Comparison of ENCODE assay signal across 14 mouse cellular contexts in the genomic region with DNA sequence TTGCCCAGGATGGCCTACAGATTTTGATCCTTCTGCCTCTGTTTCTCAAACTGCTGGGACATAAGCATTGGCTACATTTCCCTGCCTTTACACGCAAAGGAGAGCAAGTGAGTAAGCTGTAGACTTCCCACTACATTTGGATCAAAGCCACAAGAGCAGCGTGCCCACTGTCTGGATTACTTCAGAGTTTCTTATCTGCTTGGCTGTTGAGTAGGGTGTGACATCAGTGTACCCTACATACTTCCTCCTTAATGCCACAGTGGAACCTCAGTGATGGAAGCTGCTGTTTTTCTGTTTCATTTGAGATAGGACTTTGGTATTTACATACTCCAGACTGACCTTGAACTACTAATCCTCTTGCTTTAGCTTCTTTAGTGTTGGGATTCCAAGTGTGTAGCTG. TPM values are rescaled to one million over a fixed set of nuclear protein-coding genes. Genes with fewer than 3 reads are reported as not detected.
A peak's percentile ranks its signal among the peaks of the same experiment; 100 is the strongest.
DNase-seq lines count a peak whose midpoint lies in the region; ATAC-seq and TF ChIP-seq lines count a peak whose summit lies in the region.
"Had no signal": no experiment of that assay in that cellular context is flagged by ENCODE, and none has a peak within 500 bp of the region (broad histone marks: within the 10 kb centered on the region; RNA-seq: fewer than 3 reads in every experiment).

No protein-coding gene starts in this region.

- peak overlapping the region; percentile 35 for H3K4me3 ChIP-seq in heart, embryonic 13.5 days
- no peak overlapping the region for H3K4me3 ChIP-seq in MEL (ENCODE audit: control insufficient read depth in 1 of 2, insufficient read depth in 1 of 2, low read depth in 2 of 2, low read length in 2 of 2)
- no peak overlapping the region for H3K4me3 ChIP-seq in liver, postnatal 0 days (ENCODE audit: low read depth, low read length)
- H3K4me3 ChIP-seq: embryonic facial prominence, embryonic 15.5 days; forebrain, embryonic 13.5 days; hindbrain, embryonic 12.5 days; kidney, embryonic 15.5 days had no signal

- ATAC-seq in heart, embryonic 13.5 days (ENCODE audit: extremely low read depth, insufficient number of reproducible peaks, low FRiP score, low TSS enrichment): no peak
- ATAC-seq in liver, postnatal 0 days: peak; percentile 44; the same call in 1 of the 2 replicates
- ATAC-seq: forebrain, embryonic 13.5 days had no signal

- TF ChIP-seq POLR2A in MEL (IDR thresholded peaks at IDR 0.05; ENCODE audit: control insufficient read depth in 1 of 2, insufficient read depth in 1 of 2, low read depth in 1 of 2, low read length in 2 of 2, poor library complexity in 1 of 2): no peak

- peak; percentile 82 to 86 for TF ChIP-seq EP300 in MEL (IDR thresholded peaks at IDR 0.05; ENCODE audit: low read depth in 1 of 2, low read length in 2 of 2)
- TF ChIP-seq EP300 in liver, postnatal 0 days (IDR thresholded peaks at IDR 0.05; ENCODE audit: low read depth): peak; percentile 10; the same call in 1 of the 2 replicates

- no peak for TF ChIP-seq RAD21 in MEL (IDR thresholded peaks at IDR 0.05; ENCODE audit: low read depth, low read length)

- 16% methylated on average over 2 of the region's 2 CpGs for WGBS in heart, embryonic 13.5 days
- WGBS in liver, postnatal 0 days (ENCODE audit: insufficient replicate concordance): 38% methylated on average over 2 of the region's 2 CpGs

- intact Hi-C loops in heart, postnatal 10 days (cut with DNase I): no loop called here

- TF ChIP-seq CTCF in MEL (IDR thresholded peaks at IDR 0.05 in 2 of 3, conservative IDR thresholded peaks at IDR 0.05 in 1 of 3; ENCODE audit: control insufficient read depth in 1 of 3, insufficient read depth in 1 of 3, low read depth in 2 of 3, low read length in 3 of 3, poor library complexity in 1 of 3, severe bottlenecking in 1 of 3): no peak
- no peak for TF ChIP-seq CTCF in liver, postnatal 0 days (IDR thresholded peaks at IDR 0.05; ENCODE audit: low read depth)

- H3K4me1 ChIP-seq in heart, embryonic 13.5 days: peaks cover 72% of the 10 kb centered on the region
- peaks cover 12 to 24% of the 10 kb centered on the region in 2 experiments for H3K4me1 ChIP-seq in MEL (ENCODE audit: control insufficient read depth in 1 of 2, insufficient read depth in 2 of 2, low read length in 2 of 2)
- 0 out of 2 replicates have a peak, but pooled peaks cover 10% of the 10 kb centered on the region for H3K4me1 ChIP-seq in liver, postnatal 0 days (ENCODE audit: insufficient read depth)
- H3K4me1 ChIP-seq: embryonic facial prominence, embryonic 15.5 days; forebrain, embryonic 13.5 days; hindbrain, embryonic 12.5 days; kidney, embryonic 15.5 days had no signal

- no peaks in the 10 kb centered on the region for H3K27me3 ChIP-seq in heart, embryonic 13.5 days (replicated peaks)
- no peaks in the 10 kb centered on the region for H3K27me3 ChIP-seq in MEL (ENCODE audit: control insufficient read depth in 1 of 2, insufficient read depth in 2 of 2, low read length in 2 of 2)
- H3K27me3 ChIP-seq in liver, postnatal 0 days (ENCODE audit: insufficient read depth, low read length): no peaks in the 10 kb centered on the region
- H3K27me3 ChIP-seq: embryonic facial prominence, embryonic 15.5 days; forebrain, embryonic 13.5 days; hindbrain, embryonic 12.5 days; kidney, embryonic 15.5 days had no signal

- H3K36me3 ChIP-seq in heart, embryonic 13.5 days: peaks cover 51% of the 10 kb centered on the region
- H3K36me3 ChIP-seq in MEL (ENCODE audit: control insufficient read depth in 1 of 2, insufficient read depth in 2 of 2, low read length in 2 of 2): peaks cover 0 to 24% of the 10 kb centered on the region in 2 experiments; a peak in 2 of 4 replicates
- H3K36me3 ChIP-seq in liver, postnatal 0 days (replicated peaks; ENCODE audit: insufficient read depth, low read length): peaks cover 9% of the 10 kb centered on the region; the same call in 1 of the 2 replicates

- no peaks in the 10 kb centered on the region for H3K9me3 ChIP-seq in heart, embryonic 13.5 days
- no peaks in the 10 kb centered on the region for H3K9me3 ChIP-seq in MEL (replicated peaks; ENCODE audit: insufficient read depth, low read length)
- no peaks in the 10 kb centered on the region for H3K9me3 ChIP-seq in liver, postnatal 0 days (ENCODE audit: low read length)
- H3K9me3 ChIP-seq: embryonic facial prominence, embryonic 15.5 days; forebrain, embryonic 13.5 days; hindbrain, embryonic 12.5 days; kidney, embryonic 15.5 days had no signal

- DNase-seq in heart, adult 18-20 months: no peak
- peak; percentile 93 for DNase-seq in MEL (ENCODE audit: low read depth, low spot score)
- peak; percentile 23 to 42 for DNase-seq in heart, postnatal 10 days
- DNase-seq in liver, postnatal 0 days: no peak
- no peak for DNase-seq in kidney, postnatal 25 days
- no peak for DNase-seq in urinary bladder, postnatal 25 days (ENCODE audit: low spot score)
- DNase-seq in layer of hippocampus, adult 18-20 months (ENCODE audit: low spot score in 2 of 2): no peak
- DNase-seq: cerebellum, adult 11 months; lung, adult 18-20 months had no signal

- peak overlapping the region; percentile 63 for H3K4me2 ChIP-seq in heart, embryonic 13.5 days
- no peak overlapping the region for H3K4me2 ChIP-seq in liver, postnatal 0 days (ENCODE audit: low read depth, low read length)
- H3K4me2 ChIP-seq: embryonic facial prominence, embryonic 15.5 days; forebrain, embryonic 13.5 days; hindbrain, embryonic 12.5 days; kidney, embryonic 15.5 days had no signal

- no peaks in the 10 kb centered on the region for H3K79me2 ChIP-seq in MEL (ENCODE audit: control insufficient read depth, insufficient read depth, low read length, poor library complexity)

- H3K27ac ChIP-seq in heart, embryonic 13.5 days (replicated peaks): peak overlapping the region; percentile 98
- H3K27ac ChIP-seq in MEL (ENCODE audit: control insufficient read depth, low read depth, low read length): peak overlapping the region; percentile 81
- no peak overlapping the region for H3K27ac ChIP-seq in liver, postnatal 0 days (ENCODE audit: low read depth)
- H3K27ac ChIP-seq: embryonic facial prominence, embryonic 15.5 days; forebrain, embryonic 13.5 days; hindbrain, embryonic 12.5 days; kidney, embryonic 15.5 days had no signal

- peak overlapping the region; percentile 78 for H3K9ac ChIP-seq in heart, embryonic 13.5 days
- H3K9ac ChIP-seq in MEL (ENCODE audit: control insufficient read depth, low read depth, low read length, poor library complexity, severe bottlenecking): peak overlapping the region; percentile 15; the same call in 1 of the 2 replicates
- no peak overlapping the region for H3K9ac ChIP-seq in liver, postnatal 0 days (replicated peaks)
- H3K9ac ChIP-seq: embryonic facial prominence, embryonic 15.5 days; forebrain, embryonic 13.5 days; hindbrain, embryonic 12.5 days; kidney, embryonic 15.5 days had no signal

TF ChIP-seq in MEL, 35 proteins besides CTCF, POLR2A, EP300 and RAD21 (continues in another document):
- TF ChIP-seq RCOR1 (IDR thresholded peaks at IDR 0.05; ENCODE audit: low read depth, low read length) (peak; percentile 81), CHD2 (IDR thresholded peaks at IDR 0.05; ENCODE audit: low read length) (no peak), TCF12 (IDR thresholded peaks at IDR 0.05; ENCODE audit: low read depth, low read length) (peak; percentile 63; the same call in 1 of the 2 replicates), ZMIZ1 (IDR thresholded peaks at IDR 0.05; ENCODE audit: low read depth, low read length) (no peak), GATA1 (IDR thresholded peaks at IDR 0.05; ENCODE audit: low read depth, low read length) (peak; percentile 95), KAT2A (conservative IDR thresholded peaks at IDR 0.05; ENCODE audit: low read depth, low read length) (no peak), MAZ (IDR thresholded peaks at IDR 0.05; ENCODE audit: low read depth, low read length) (no peak), MAX (IDR thresholded peaks at IDR 0.05; ENCODE audit: low read length) (peak; percentile 80)

RNA-seq across cellular contexts. Expression of a gene that starts 20.2 kb away (rescaled TPM):
- polyA plus RNA-seq in heart, embryonic 13.5 days (2015; fragmentation: Nextera tagmentation; extraction: Ambion mirVana): 46.3 and 46.9 TPM in 2 replicates
- total RNA-seq in heart, adult 18-20 months (2021): 10 to 100 TPM; 36.1 to 41.1 TPM
- 29.2 and 31.2 TPM in 2 replicates for total RNA-seq in MEL (2012; rRNA removed)
- 10 to 100 TPM in 1 of 2 experiments, not detected in 1; 33.8 TPM for polyA plus RNA-seq in MEL (2012; ENCODE audit: insufficient read depth in 1 of 2, insufficient read length in 2 of 2, low read depth in 1 of 2, low replicate concordance in 2 of 2, missing spikeins in 1 of 2)
- total RNA-seq in heart, postnatal 10 days (2021): 10 to 100 TPM; 41.5 to 50.2 TPM
- polyA plus RNA-seq in liver, postnatal 0 days (2015; fragmentation: Nextera tagmentation; extraction: Ambion mirVana): 10.9 and 11.0 TPM in 2 replicates
- 10 to 100 TPM; 55.0 to 60.1 TPM for total RNA-seq in layer of hippocampus, adult 18-20 months (2021)

RNA-seq across cellular contexts. Expression of a gene that starts 20.2 kb away (rescaled TPM):
- 27.4 and 27.9 TPM in 2 replicates for polyA plus RNA-seq in heart, embryonic 13.5 days (2015; fragmentation: Nextera tagmentation; extraction: Ambion mirVana)
- total RNA-seq in heart, adult 18-20 months (2021): 10 to 100 TPM; 12.3 to 13.4 TPM
- total RNA-seq in MEL (2012; rRNA removed): 8.8 and 9.9 TPM in 2 replicates
- polyA plus RNA-seq in MEL (2012; ENCODE audit: insufficient read depth in 1 of 2, insufficient read length in 2 of 2, low read depth in 1 of 2, low replicate concordance in 2 of 2, missing spikeins in 1 of 2): 10 to 100 TPM in 1 of 2 experiments, not detected in 1; 12.8 TPM
- 10 to 100 TPM; 15.9 to 16.3 TPM for total RNA-seq in heart, postnatal 10 days (2021)
- polyA plus RNA-seq in liver, postnatal 0 days (2015; fragmentation: Nextera tagmentation; extraction: Ambion mirVana): 8.3 TPM in 2 replicates
- 1 to 10 TPM; 9.5 to 9.9 TPM for total RNA-seq in layer of hippocampus, adult 18-20 months (2021)

RNA-seq across cellular contexts. Expression of a gene that starts 25.8 kb away (rescaled TPM):
- polyA plus RNA-seq in heart, embryonic 13.5 days (2015; fragmentation: Nextera tagmentation; extraction: Ambion mirVana): 77.2 TPM in 2 replicates
- 10 to 100 TPM; 36.1 to 36.3 TPM for total RNA-seq in heart, adult 18-20 months (2021)
- 30.1 and 35.2 TPM in 2 replicates for total RNA-seq in MEL (2012; rRNA removed)
- polyA plus RNA-seq in MEL (2012; ENCODE audit: insufficient read depth in 1 of 2, insufficient read length in 2 of 2, low read depth in 1 of 2, low replicate concordance in 2 of 2, missing spikeins in 1 of 2): 10 to 100 TPM; 29.5 to 95.3 TPM
- 10 to 100 TPM; 42.1 TPM for total RNA-seq in heart, postnatal 10 days (2021)
- 9.7 and 10.1 TPM in 2 replicates for polyA plus RNA-seq in liver, postnatal 0 days (2015; fragmentation: Nextera tagmentation; extraction: Ambion mirVana)
- total RNA-seq in layer of hippocampus, adult 18-20 months (2021): 10 to 100 TPM; 29.0 to 30.3 TPM

RNA-seq across cellular contexts. Expression of a gene that starts 54.9 kb away (rescaled TPM):
- 1,343 and 1,477 TPM in 2 replicates for polyA plus RNA-seq in heart, embryonic 13.5 days (2015; fragmentation: Nextera tagmentation; extraction: Ambion mirVana)
- total RNA-seq in heart, adult 18-20 months (2021): 1,000 to 10,000 TPM; 1,776 to 1,815 TPM
- total RNA-seq in MEL (2012; rRNA removed): 161 and 172 TPM in 2 replicates
- polyA plus RNA-seq in MEL (2012; ENCODE audit: insufficient read depth in 1 of 2, insufficient read length in 2 of 2, low read depth in 1 of 2, low replicate concordance in 2 of 2, missing spikeins in 1 of 2): 100 to 1,000 TPM; 119 to 452 TPM
- 1,000 to 10,000 TPM; 1,393 to 1,403 TPM for total RNA-seq in heart, postnatal 10 days (2021)
- 554 and 564 TPM in 2 replicates for polyA plus RNA-seq in liver, postnatal 0 days (2015; fragmentation: Nextera tagmentation; extraction: Ambion mirVana)
- total RNA-seq in layer of hippocampus, adult 18-20 months (2021): 100 to 1,000 TPM; 305 to 306 TPM

Comparison
In these comparisons a context has a peak if more than half of its experiments do, and no peak if none do; other contexts are left out.
1. DNase-seq: peak in MEL (single experiment) and heart, postnatal 10 days (2 of 2); none in heart, adult 18-20 months (0 of 2), liver, postnatal 0 days (single experiment), kidney, postnatal 25 days (0 of 2), urinary bladder, postnatal 25 days (single experiment) and layer of hippocampus, adult 18-20 months (0 of 2).